Mouse (Mus musculus) 416B (cell line): ENCODE results near the gene Arhgef12.

Experiments used
- DNase-seq: peaks from one replicate; pipeline ENCODE4 v3.0.0; 2011; ENCODE audit warnings: low read depth

Arhgef12 gene

DNA sequence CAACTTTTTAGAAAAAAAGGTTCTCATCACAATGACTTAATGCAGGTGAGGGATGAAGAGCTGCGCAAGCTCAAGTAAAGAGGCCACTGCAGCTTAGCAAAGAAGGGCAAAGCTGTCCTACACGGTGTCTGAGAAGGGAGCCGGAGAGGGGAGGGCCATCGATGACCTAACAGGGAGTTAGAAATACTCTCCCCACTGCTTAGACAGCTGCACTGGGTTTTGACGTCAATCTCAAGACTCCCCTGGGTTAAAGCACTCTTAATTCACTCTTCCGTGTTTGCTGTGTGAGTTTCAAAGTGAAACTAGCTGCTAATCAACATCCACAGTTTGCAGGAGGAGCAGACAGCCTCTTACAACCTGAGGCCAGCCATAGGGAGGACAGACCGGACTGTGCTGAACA is 30.9 kb downstream of the Arhgef12 start:
- no peak for DNase-seq

DNA sequence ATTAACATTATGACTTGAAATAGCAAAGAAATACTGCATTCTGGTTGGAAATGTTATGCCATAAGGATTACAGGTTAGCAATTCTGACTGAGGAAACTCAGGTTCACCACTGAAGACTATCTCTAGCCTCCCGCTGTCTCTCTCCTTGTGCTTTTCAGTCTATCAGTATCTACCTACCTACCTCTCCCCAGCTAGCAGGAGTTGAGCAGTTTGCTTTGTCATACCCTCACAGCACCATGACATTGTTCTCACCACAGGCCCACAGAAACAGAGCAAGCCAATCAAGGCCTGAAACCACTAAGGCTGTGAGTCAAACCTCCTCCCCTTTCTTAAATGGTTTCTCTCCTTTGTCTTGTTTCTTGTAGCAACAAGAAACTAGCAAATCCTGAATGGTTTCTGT is 32.4 kb downstream of the Arhgef12 start:
- DNase-seq: peak; percentile 18

DNA sequence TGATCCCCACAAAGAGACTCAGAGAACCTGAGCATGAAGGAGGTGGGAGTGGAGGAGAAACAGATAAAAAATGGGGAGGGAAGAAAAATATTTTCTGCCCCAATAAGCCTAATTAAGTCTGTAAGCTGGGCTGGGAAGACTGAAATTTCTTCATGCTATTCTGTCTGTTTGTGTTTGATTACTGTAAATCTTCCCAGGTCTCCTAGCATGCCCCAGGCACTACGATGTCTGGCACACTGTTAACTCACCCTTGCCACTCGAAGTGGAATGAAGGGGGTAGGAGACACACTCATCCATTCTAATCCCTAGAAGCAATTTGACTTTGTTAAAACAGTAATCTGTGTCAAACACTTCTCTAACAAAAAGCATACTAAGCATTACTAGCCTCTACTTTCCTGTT is 35.3 kb downstream of the Arhgef12 start:
- no peak for DNase-seq

DNA sequence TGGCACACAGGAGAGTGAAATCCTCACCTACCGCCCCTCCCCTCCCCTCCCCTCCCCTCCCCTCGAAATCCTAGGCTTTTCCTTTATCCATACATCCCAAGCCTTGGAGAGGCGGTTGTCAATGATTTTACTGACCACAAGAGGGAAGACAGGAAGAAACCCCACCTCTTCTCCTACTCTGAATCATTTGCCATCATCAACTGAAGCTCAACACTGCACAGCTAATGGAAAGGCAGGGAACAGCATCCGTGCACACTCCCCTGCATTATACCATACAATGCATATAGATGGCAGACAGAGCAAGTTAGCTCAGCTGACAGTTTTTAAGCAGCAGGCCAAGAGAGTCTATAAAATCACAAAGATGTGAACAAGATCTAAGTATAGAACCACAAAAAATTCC is 35.9 kb downstream of the Arhgef12 start:
- no peak for DNase-seq

DNA sequence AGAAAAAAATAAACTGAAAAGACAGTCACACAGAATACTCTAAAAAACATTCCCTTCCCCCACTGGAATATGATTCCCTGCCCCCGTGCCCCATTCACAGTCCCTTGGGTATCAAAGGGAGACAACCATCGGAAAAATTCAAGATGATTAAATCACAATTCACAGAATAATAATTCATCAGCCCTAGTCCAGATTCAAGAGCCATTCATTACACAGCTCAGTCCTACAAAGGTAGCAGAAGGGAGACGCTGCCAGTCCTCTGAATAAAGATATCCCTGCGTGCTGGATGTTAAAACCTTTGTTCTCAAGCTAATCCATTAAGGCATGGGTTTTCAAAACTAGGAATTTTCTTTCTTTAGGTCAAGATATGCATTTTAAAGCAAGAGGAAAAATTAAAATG is 36.5 kb downstream of the Arhgef12 start:
- DNase-seq: no peak

DNA sequence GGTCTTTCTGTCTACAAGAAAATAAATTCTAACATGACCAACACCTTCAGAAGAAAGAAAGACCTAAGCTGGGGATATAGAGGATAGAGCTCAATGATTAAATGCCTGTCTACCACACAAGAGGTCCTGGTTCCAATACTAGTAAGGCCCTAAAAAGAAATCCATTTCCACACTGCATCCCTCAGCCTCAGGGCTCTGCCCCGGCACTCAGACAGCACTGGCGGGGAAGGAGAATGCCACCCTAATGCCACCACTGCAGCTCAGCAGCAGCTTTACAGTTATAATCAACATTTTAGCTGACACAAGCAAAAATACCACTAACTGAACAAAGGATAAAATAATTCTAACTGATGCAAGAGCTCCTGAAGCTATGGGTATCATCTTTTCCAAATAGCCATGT is 36.9 kb downstream of the Arhgef12 start:
- DNase-seq: no peak

DNA sequence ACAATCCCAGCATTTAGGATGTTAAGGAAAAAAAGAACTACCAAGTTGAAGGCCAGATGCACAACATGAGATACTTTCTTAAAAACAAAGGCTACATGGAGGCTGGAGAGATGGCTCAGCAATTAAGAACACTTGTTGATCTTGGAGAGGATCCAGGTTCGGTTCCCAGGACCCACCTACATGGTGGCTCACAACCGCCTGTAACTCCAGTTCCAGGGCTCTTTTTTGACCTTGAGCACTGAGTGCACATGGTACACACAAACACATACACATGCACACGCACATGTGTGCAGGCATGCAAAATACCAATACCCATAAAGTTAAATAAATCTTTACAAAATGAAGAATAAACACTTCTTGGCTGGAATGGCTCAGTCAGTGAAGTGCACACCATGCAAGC is 39.1 kb downstream of the Arhgef12 start:
- no peak for DNase-seq

DNA sequence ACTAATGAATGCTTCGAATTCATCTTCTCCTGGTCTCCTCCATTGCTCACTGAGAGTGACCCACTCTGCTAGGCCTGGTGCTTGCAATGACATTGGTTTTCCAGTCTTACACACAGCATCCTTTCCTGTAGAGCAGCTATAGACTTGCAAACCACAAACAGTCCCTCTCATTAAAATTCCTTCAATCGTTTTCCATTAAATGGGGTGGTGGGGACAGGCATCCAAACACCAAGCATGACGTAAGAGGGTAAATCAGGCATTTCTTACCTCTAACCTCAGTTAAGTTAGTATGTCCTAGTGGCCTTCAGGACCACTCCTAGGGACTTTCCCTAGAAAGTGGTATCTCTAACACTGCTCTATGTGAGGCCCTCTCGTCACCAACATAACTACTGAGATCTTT is 41.8 kb downstream of the Arhgef12 start:
- DNase-seq: no peak

DNA sequence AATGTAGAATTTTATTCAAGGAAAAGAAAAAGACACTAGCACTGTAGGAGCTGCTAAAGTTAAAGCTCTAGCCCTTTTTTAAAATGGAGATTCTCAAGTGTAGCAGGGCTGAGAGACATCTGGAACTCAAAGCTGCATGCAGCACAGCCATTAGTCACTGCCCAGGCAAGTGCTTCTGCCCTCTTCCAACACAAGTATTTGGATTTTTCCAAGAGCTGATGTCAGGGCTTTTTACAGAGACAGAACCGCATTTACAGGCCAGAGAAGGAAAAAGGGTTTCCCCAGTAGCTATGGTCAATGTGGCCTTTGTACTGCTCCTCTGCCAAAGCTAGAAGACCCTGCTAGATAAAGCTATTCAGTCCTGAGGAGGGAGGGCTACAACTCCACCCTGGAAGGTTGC is 45.5 kb downstream of the Arhgef12 start:
- no peak for DNase-seq

DNA sequence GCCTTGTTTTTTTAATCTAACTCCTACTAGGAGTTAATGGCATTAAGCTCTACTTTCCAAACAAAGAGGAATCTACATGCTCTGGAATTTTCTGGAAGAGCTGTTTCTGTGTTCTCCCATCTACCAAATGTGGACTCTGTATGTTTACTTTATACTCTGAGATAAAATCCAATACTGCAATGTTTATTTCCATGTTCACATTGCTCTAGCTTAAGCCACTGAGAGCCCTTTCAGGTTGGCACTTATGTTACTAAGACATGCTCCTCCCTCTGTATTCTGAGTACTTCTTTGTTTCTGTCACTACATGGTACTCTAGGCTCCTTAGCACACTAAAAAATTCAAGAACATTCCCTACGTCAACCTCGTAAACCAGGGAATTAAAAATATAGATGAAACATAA is 56.6 kb downstream of the Arhgef12 start:
- DNase-seq: no peak

DNA sequence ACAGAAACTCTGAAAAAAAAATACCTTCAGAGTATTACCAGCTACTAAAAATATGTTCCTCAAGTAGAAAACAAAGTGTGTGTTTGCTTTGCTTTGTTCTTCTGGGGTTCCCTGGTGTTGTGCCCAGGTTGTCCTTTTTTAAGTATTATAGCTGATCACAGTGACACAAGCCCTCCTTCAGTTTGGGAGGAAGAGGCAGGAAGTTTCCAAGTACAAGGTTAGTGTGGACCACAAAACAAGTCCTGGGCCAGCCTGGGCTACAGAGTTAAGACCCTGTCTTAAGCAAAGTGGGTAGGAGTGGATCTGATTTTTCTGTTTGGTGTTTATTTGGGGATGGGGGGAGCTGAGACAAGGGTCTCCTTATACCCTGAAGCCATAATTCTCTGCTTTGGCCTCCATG is 62.6 kb downstream of the Arhgef12 start:
- no peak for DNase-seq

DNA sequence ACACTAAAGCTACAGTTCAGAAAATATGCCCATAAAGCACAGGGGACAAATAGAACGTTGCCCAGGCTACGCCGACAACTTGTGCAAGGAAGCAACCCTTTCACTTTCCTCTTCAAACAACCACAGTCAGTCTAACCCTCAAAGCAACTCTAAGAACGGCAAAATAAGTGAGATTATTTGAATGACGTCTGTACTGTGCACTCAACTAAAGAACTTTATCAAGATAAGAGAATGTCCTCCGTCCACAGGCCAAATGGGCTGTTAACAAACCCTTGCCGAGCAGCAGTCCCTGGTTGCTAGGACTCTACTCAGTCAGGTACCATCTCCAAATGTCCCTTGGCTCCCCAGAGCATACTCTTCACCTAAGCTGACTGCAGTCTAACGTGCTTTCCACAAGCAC is 68.6 kb downstream of the Arhgef12 start:
- no peak for DNase-seq

DNA sequence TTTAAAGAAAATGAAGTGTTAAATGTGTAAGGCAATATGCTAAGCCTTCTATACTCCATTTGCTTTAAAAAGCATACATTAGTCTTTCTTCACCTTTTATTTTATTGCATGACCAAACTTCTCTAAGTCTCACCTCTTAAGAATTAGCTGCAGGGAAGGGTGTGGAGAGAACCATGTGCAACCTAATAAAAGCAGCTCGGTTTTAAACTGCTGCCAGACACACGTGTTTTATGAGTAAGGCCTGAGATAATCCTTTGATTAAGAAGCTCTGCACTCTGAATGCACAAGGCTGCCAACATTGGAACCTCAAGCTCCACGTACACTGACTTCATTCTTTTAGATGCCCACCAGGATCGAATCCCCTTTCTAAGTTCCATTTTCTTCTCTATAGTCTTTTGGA is 71.8 kb downstream of the Arhgef12 start:
- DNase-seq: no peak

DNA sequence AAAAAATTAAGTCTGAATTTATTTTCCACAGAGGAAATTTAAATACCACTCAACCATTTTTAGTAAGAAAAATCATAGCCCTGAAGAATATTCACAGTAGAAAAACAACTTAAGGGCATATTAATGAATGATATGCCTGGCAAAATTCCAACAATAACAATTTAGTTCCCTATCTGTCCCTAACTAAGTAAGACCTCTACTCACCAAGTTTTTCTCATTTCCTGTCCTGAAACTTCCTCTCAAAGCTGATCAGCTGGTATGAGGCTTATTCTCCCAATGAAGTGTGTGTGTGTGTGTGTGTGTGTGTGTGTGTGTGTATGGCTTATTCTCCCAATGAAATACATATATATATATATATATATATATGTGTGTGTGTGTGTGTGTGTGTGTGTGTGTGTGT is 72.8 kb downstream of the Arhgef12 start:
- DNase-seq: peak; percentile 46

DNA sequence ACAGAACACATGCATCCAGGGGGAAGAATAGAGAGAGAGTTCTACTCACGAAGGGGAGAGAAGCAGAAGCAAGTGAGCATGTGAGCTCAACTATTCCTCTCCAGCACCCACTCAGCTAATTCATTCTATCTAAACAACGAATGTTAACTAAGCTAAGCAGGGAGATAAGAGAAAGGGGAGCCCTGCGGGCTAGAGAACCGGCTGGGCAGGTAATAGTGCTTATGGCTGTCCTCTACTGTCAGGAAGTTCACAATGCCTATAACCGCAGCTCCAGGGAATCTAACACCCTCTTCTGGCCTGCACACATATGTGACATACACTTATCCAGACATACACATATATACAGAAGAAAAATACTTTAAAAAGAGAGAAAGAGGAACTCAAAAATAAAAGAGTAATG is 79.3 kb downstream of the Arhgef12 start:
- no peak for DNase-seq

DNA sequence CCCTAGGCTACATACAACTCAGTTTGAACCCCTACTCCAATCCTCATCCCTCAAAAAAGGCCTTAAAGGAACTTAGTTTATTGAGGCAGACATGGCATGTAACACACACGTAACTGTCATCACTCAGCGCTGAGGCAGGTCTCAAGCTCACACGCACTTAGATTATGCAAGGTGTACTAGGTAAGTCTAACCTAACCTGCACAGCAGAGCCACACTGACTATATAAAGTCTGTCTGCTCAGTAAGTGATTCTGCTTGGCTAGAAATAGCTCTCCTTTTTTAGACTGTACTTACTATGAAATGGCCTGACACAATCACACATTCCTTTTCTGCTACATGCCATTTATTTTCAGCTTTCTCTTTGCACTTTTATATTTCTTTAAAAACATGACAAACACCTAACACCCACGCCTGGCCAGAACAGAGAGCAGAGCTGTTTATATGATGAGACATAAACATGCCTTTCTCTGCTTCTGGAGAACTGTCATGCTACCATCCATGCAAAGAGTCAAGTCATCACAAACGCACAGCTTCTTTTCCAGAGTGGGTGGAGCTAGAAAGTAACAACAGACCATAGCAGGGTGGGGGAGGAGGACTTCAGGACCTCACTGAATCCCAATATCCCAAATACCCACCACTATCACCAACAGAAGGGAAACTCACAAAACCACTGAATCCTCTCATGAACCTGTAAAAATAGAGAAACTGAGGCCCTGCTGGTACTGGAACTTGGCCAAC is 85.4 kb downstream of the Arhgef12 start:
- DNase-seq: no peak

DNA sequence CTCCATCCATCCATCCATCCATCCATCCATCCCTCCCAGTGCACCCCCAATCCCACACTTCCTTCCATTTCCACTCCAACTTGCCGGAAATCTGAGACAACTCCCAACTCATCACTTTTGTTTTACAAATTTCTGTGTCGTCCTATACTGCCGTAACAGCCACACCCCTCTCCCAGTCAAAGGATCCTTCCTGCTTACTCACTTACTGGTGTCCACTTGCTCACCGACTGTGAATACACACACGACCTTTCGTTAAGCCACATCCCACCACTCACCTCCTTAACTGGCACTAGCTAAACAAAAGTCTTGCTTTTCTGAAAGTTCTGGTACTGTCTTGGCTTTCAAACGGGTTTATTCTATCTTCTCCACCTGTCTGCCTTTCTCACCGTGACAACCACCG is 87.4 kb downstream of the Arhgef12 start:
- DNase-seq: no peak

DNA sequence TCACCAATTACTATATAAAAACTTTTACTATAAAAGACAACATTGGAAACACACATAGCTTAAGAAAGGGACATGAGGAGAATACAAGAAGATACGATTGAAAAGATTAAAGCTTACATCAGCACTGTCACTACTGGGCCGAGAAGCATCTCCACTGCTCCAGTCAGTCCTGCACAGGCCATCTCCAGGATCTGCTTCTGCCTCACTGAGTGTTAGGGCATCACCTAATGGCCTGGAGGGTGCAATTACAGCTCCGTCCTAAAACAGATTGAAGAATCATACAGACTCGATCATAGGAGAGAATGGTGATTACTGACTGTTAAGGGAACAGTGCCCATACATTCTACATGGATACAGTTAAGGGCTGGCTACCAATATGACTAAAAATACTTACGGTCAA is 91.3 kb downstream of the Arhgef12 start:
- peak; percentile 44 for DNase-seq

DNA sequence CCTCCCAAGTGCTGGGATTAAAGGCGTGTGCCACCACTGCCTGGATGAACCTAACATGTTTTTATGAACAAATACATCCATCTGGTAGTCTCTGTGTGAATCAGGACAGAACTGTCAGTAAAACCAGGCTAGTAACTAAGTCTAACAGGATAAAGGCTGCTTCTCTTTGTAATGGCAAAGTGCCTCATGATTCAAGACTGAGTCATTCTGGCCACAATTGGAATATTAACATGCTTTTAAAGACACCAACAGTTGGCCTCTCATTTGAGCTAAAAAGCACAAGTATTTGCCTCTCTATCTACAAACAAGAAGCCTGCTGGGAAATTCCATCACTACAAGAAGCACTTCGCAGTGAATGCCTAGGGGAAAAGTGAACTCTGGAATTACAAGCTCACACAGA is 91.7 kb downstream of the Arhgef12 start:
- peak; percentile 49 for DNase-seq

DNA sequence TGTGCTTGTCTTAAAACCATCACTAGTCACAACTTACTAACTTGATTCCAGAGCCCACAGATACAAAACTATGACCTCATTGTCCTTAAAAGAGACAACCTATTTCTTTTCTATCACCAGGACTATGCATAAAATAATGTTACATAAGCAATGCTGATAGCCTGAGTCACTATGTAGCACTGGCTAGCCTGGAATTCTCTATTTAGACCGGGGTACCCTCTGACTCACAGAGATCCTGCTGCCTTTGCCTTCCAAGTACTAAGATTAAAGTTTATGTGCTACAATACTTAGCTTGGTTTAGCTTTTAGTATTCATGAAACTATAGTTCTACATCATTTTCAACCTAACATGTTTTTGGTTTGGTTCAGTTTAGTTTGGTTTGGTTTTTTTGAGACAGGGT is 92.2 kb downstream of the Arhgef12 start:
- no peak for DNase-seq

DNA sequence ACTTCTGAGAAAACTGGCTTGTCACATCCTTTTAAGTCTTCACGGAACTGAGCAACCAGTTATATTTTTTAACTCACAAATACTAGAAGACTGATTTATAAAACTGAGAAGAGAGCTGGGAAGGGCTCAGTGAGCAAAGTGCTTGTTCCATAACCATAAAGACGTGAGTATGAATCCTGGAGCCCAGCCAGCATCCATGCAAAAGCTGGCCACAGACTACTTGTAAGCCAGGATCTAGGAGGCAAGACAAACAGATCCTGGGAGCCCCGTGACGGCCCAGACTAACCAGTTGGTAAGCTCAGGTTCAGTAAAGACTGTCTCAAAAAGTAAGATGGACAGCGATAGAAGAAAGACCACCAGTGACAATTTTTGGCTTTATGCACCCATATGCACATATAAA is 94.5 kb downstream of the Arhgef12 start:
- no peak for DNase-seq

DNA sequence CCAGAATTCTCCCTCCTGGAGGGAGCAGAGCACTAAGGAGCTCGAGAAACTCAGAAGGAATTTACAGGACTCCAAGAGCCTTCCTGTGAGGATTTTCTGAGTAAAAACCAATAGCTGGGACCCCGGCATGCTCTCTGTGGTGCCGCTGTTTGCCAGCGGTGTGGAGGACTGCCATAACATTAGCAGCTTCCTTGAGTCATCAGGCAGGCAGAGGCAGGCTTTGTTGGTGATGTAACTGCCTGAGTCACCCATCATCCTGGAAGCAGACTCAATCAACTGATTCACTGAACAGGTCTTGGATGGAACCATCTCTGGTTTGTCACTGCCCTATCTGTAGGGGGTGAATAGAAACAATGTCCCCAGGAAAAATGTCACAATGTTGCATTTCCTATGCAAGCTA is 96.0 kb downstream of the Arhgef12 start:
- peak; percentile 85 for DNase-seq

DNA sequence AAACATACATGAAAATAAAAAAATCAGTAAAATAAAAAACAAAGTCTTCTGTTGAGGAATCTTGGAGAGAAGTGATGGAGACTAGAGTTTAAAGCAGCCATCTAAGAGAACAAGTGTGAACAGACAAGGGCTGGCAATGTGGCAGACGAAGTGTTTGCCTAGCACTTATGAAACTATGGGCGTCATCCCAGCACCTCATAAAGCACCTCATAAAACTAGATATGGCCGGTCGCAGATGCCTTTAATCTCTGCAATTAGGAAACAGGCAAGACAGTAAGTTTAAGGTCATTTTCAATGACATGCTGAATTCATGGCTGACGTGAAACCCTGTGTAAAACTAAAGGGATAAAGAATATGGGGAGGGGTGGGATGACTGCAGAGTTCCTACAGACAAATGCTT is 103.2 kb downstream of the Arhgef12 start:
- DNase-seq: no peak

DNA sequence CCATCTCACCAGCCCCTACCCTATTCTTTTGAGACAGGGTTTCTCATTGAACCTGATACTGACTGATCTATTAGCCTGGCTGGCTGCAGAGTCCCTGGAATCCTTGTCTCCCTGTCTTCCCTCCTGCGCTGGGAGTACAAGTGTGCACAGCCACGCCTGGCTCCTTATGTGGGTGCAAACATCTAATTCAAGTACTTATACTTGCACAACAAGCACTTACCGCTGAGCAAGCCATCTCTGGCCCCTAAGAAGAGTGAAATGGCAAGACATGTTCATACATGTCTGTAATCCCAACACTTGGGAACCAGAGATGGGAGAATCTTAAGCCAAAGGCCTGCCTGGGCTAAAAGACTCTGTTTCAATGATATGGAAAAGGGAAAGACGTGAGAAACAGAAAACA is 104.0 kb downstream of the Arhgef12 start:
- DNase-seq: no peak
